Mouse (Mus musculus) kidney, adult 2 months (tissue): ENCODE data around the gene Angpt4. TPM values are rescaled to one million over a fixed set of nuclear protein-coding genes. Genes with fewer than 3 reads are reported as not detected.

ENCODE experiments used
- DNase-seq: peaks from one replicate; pipeline ENCODE4 v3.0.0; 2021
- H3K27ac ChIP-seq: fragments of 200-500 bp; 2 replicates; pipeline ENCODE4 v1.5.1; 2012; ENCODE audit warnings: low read depth, low read length, control low read depth, inconsistent platforms; ENCODE audit not compliant: insufficient read depth
- H3K27me3 ChIP-seq: fragments of 200-500 bp; replicated peaks from 2 replicates; pipeline ENCODE4 v1.6.1; 2012; ENCODE audit warnings: mild to moderate bottlenecking, moderate library complexity, low read length, inconsistent platforms; ENCODE audit not compliant: control insufficient read depth, insufficient read depth
- H3K36me3 ChIP-seq: fragments of 200-500 bp; 2 replicates; pipeline ENCODE4 v1.6.1; 2012; ENCODE audit warnings: mild to moderate bottlenecking, moderate library complexity, low read length, inconsistent platforms; ENCODE audit not compliant: control insufficient read depth, insufficient read depth
- H3K4me1 ChIP-seq: fragments of 200-500 bp; 2 replicates; pipeline ENCODE4 v1.6.1; 2011; ENCODE audit warnings: low read length; ENCODE audit not compliant: control insufficient read depth, insufficient read depth
- H3K4me3 ChIP-seq: fragments of 200-500 bp; 2 replicates; pipeline ENCODE4 v1.5.1; 2011; ENCODE audit warnings: mild to moderate bottlenecking, low read depth, low read length, control low read depth; ENCODE audit not compliant: insufficient read depth
- CTCF ChIP-seq: fragments of 200-500 bp; conservative IDR thresholded peaks from 2 replicates; pipeline ENCODE4 v1.5.1; 2011; ENCODE audit warnings: low read depth, mild to moderate bottlenecking, control low read depth, low read length, moderate library complexity, mixed read lengths; ENCODE audit not compliant: insufficient read depth, insufficient read length
- POLR2A ChIP-seq: fragments of 200-500 bp; IDR thresholded peaks from one replicate; pipeline ENCODE4 v1.6.1; 2011; ENCODE audit warnings: low read depth, low read length, control low read depth
- WGBS: fragments of 180-500 bp; shearing (Covaris S2); methylation state at CpG from one replicate; pipeline ENCODE4 v1.1.7; 2018; 5-methylcytosine and 5-hydroxymethylcytosine counted together
- polyA plus RNA-seq: library from polyadenylated mRNA; depleted of rRNA; stranded (reverse); fragments of >200 nt; gene quantifications from 2 replicates; pipeline ENCODE4 v1.2.3, GENCODE M21; 2012

Gene Angpt4
- polyA plus RNA-seq, 1 experiment: 0.81 TPM

- WGBS: 24% methylated on average over 4 of the region's 4 CpGs
- no peaks in the 10 kb centered on the region for H3K27me3 ChIP-seq
- no peaks in the 10 kb centered on the region for H3K36me3 ChIP-seq
- H3K4me1 ChIP-seq: peaks cover 11% of the 10 kb centered on the region; the same call in 1 of the 2 replicates
- H3K27ac ChIP-seq: no peak overlapping the region
- TF ChIP-seq POLR2A (no peak), CTCF (no peak)
- H3K4me3 ChIP-seq: no peak overlapping the region
- peak; percentile 79 for DNase-seq
Measured at GRCm38 (mm10) chr2:151925715-151926114, 14.7 kb downstream of the Angpt4 start.

- Histone ChIP-seq H3K36me3 (no peaks in the 10 kb centered on the region), H3K27me3 (no peaks in the 10 kb centered on the region), H3K4me3 (no peak overlapping the region), H3K27ac (no peak overlapping the region), H3K4me1 (peaks cover 11% of the 10 kb centered on the region; the same call in 1 of the 2 replicates)
- 94% methylated on average over 11 of the region's 11 CpGs for WGBS
- TF ChIP-seq CTCF (no peak), POLR2A (no peak)
- no peak for DNase-seq
Measured at GRCm38 (mm10) chr2:151927103-151927502, 16.1 kb downstream of the Angpt4 start.

GRCm38 (mm10) chr2:151930389-151931074 is 19.5 kb downstream of the Angpt4 start:
- no peak overlapping the region for H3K4me3 ChIP-seq
- DNase-seq: peak; percentile 81
- H3K27me3 ChIP-seq: no peaks in the 10 kb centered on the region
- 34% methylated on average over 7 of the region's 7 CpGs for WGBS
- H3K4me1 ChIP-seq: peaks cover 6% of the 10 kb centered on the region; the same call in 1 of the 2 replicates
- no peak overlapping the region for H3K27ac ChIP-seq
- H3K36me3 ChIP-seq: no peaks in the 10 kb centered on the region
- no peak for TF ChIP-seq POLR2A
- peak; percentile 92 for TF ChIP-seq CTCF

GRCm38 (mm10) chr2:151937893-151938292 is 26.9 kb downstream of the Angpt4 start:
- Histone ChIP-seq H3K4me3 (no peak overlapping the region), H3K27ac (no peak overlapping the region), H3K27me3 (no peaks in the 10 kb centered on the region), H3K36me3 (no peaks in the 10 kb centered on the region), H3K4me1 (no peaks in the 10 kb centered on the region)
- 52% methylated on average over 3 of the region's 3 CpGs for WGBS
- peak; percentile 37 for DNase-seq
- no peak for TF ChIP-seq CTCF
- no peak for TF ChIP-seq POLR2A

- WGBS: 47% methylated on average over 11 of the region's 11 CpGs
- no peaks in the 10 kb centered on the region for H3K4me1 ChIP-seq
- no peaks in the 10 kb centered on the region for H3K36me3 ChIP-seq
- DNase-seq: peak; percentile 27
- H3K4me3 ChIP-seq: no peak overlapping the region
- no peaks in the 10 kb centered on the region for H3K27me3 ChIP-seq
- H3K27ac ChIP-seq: no peak overlapping the region
- TF ChIP-seq POLR2A (no peak), CTCF (no peak)
Measured at GRCm38 (mm10) chr2:151938780-151939200, 27.8 kb downstream of the Angpt4 start.

GRCm38 (mm10) chr2:151939651-151940420 is 28.8 kb downstream of the Angpt4 start:
- TF ChIP-seq POLR2A (no peak), CTCF (no peak)
- DNase-seq: no peak
- Histone ChIP-seq H3K27me3 (no peaks in the 10 kb centered on the region), H3K4me1 (no peaks in the 10 kb centered on the region), H3K4me3 (no peak overlapping the region), H3K27ac (no peak overlapping the region), H3K36me3 (no peaks in the 10 kb centered on the region)
- WGBS: 77% methylated on average over 5 of the region's 5 CpGs

- TF ChIP-seq POLR2A (no peak), CTCF (peak; percentile 76)
- peak; percentile 65 for DNase-seq
- H3K36me3 ChIP-seq: no peaks in the 10 kb centered on the region
- 58% methylated on average over 2 of the region's 2 CpGs for WGBS
- H3K27ac ChIP-seq: no peak overlapping the region
- no peaks in the 10 kb centered on the region for H3K27me3 ChIP-seq
- no peak overlapping the region for H3K4me3 ChIP-seq
- no peaks in the 10 kb centered on the region for H3K4me1 ChIP-seq
Measured at GRCm38 (mm10) chr2:151941269-151941668, 30.3 kb downstream of the Angpt4 start.
